Mouse (Mus musculus) ES-E14 (cell line): ENCODE results near the gene Nxf1. TPM values are rescaled to one million over a fixed set of nuclear protein-coding genes. Genes with fewer than 3 reads are reported as not detected.
"Not testable (repeated sequence)": the region's sequence is repeated elsewhere in the genome, so short reads cannot be mapped to it uniquely, and the experiment has no call there.

Source experiments
- DNase-seq: peaks from one replicate; pipeline ENCODE4 v3.0.0-alpha.2; 2013; ENCODE audit warnings: low read depth, low spot score
- H3K27ac ChIP-seq: 2 replicates; pipeline ENCODE4 v1.5.1; 2012; ENCODE audit warnings: low read depth, mild to moderate bottlenecking, low read length, moderate library complexity, mixed read lengths; ENCODE audit not compliant: poor library complexity, insufficient read depth, severe bottlenecking
- H3K36me3 ChIP-seq: 2 replicates; pipeline ENCODE4 v1.6.1; 2012; ENCODE audit warnings: mild to moderate bottlenecking, low read length, moderate library complexity, mixed read lengths; ENCODE audit not compliant: control insufficient read depth, poor library complexity, insufficient read depth, severe bottlenecking
- H3K4me1 ChIP-seq, 2 experiments: fragments of 150-350 bp in 1 of 2; sonication (generic) in 1 of 2; 2 replicates each; pipeline ENCODE4 v1.6.1; 2012; ENCODE audit warnings: low read length in 2 of 2, mild to moderate bottlenecking in 1 of 2, mixed read lengths in 1 of 2; ENCODE audit not compliant: control insufficient read depth in 2 of 2, insufficient read depth in 2 of 2, poor library complexity in 1 of 2
- H3K4me3 ChIP-seq, 2 experiments: fragments of 150-350 bp in 1 of 2; sonication (generic) in 1 of 2; 2 replicates each; pipeline ENCODE4 v1.5.1; 2012; ENCODE audit warnings: low read length in 2 of 2, low read depth in 1 of 2, mild to moderate bottlenecking in 1 of 2, mixed read lengths in 1 of 2; ENCODE audit not compliant: insufficient read depth in 1 of 2, poor library complexity in 1 of 2, severe bottlenecking in 1 of 2
- H3K9ac ChIP-seq: 2 replicates; pipeline ENCODE4 v1.6.1; 2012; ENCODE audit warnings: low read depth, mild to moderate bottlenecking, low read length, mixed read lengths; ENCODE audit not compliant: poor library complexity, insufficient read depth, severe bottlenecking
- H3K9me3 ChIP-seq: fragments of 150-350 bp; sonication (generic); 2 replicates; pipeline ENCODE4 v1.6.1; 2012; ENCODE audit warnings: low read depth, mild to moderate bottlenecking, low read length; ENCODE audit not compliant: control insufficient read depth, insufficient read depth
- CHD2 ChIP-seq: IDR thresholded peaks from 2 replicates; pipeline ENCODE4 v1.6.1; 2014; ENCODE audit warnings: mild to moderate bottlenecking, low read depth, low read length, inconsistent platforms
- HCFC1 ChIP-seq: IDR thresholded peaks from 2 replicates; pipeline ENCODE4 v1.6.1; 2012; ENCODE audit warnings: low read length, inconsistent platforms, borderline replicate concordance; ENCODE audit not compliant: insufficient read depth
- MAFK ChIP-seq: IDR thresholded peaks from 2 replicates; pipeline ENCODE4 v1.6.1; 2014; ENCODE audit warnings: mild to moderate bottlenecking, low read depth, low read length, inconsistent platforms; ENCODE audit not compliant: insufficient read depth
- ZC3H11A ChIP-seq: IDR thresholded peaks from 2 replicates; pipeline ENCODE4 v1.6.1; 2012; ENCODE audit warnings: low read depth, mild to moderate bottlenecking, inconsistent platforms, low read length, borderline replicate concordance
- ZNF384 ChIP-seq: IDR thresholded peaks from 2 replicates; pipeline ENCODE4 v1.6.1; 2012; ENCODE audit warnings: low read depth, low read length, inconsistent platforms
- in situ Hi-C, 2 experiments: fragments of 600-800 bp; cut with MboI; formaldehyde crosslinking; loops; one replicate each; pipeline ENCODE4 v1.15.1; 2025; ENCODE audit warnings: low sequenced_read_pairs in 2 of 2, inconsistent platforms in 1 of 2; ENCODE audit not compliant: unreplicated experiment in 2 of 2
- total RNA-seq: library from RNA; depleted of rRNA; stranded (reverse); fragments of 300-350 nt; gene quantifications from 2 replicates; pipeline ENCODE4 v1.2.3, GENCODE M21; 2012

Nxf1 gene
- total RNA-seq, 1 experiment = 101 TPM

DNA sequence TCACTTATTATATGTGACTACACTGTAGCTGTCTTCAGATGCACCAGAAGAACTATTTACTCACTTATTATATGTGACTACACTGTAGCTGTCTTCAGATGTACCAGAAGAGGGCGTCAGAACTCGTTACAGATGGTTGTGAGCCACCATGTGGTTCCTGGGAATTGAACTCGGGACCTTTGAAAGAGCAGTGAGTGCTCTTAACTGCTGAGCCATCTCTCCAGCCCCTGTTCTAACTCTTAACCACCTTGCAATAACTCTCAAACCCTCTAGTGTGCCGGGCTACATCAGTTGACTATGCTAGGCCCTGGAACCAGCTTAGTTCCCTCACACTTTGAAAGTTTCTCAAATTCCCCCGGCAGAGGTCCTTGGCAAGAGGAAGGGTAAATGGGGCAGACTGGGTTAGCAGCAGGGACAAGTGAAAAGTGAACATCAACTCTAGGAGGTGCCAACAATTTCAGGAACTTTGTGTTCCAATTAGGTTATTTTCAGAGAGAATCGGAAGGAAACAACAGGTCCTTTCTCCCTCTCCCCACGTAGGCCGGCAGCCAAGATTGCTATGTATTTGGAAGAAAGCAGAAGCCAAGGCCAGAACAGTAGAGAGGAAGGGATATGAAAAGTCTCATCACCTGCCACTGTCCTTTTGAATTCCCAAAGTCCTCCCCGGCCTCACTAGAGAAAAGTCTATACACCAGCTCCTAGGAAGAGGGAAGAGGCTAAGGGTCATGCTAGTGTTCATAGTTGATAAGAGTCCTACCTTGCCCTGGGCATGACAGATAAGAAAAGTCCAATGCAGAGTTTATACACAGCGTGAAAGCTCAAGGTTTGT is 42.0 kb upstream of the Nxf1 start:
- H3K9ac ChIP-seq = peak overlapping the region; percentile 61; the same call in 1 of the 2 replicates

DNA sequence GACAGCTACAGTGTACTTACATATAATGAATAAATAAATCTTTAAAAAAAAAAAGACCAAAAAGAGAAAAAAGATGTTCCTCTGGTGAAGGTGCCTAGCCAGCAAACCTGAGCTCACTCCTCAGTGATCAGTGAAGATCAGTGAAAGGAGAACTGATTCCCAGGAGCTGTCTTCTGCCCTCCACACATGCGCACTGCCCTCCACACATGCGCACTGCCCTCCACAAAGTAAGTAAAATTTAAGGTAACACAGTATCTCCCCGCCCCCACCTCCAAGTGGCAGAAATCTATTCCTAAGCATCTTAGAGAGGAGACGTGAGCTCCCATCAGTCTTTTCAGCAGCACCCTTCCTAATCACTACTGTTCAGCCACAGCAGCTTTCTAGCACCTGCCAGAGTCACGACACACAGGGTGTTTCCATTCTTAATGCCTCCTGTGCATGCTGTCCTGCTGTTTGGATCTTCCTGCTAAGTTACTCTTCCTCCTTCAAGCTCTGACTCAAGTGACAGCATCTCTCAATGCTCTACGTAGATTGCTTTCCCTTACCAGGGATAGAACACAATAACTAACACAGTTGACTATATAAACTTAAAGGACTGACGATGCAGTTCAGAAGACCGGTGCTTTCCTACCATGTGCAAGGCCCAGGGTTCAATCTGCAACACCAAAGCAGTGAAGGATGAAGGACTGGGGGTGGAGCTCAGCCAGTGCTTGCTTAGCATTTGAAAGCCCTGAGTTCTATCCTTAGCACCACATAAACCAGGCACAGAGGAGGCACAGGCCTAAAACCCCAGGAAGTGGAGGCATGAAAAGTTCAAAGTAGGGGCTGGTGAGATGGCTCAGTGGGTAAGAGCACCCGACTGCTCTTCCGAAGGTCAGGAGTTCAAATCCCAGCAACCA is 40.8 kb upstream of the Nxf1 start:
- in situ Hi-C loops = no loop called here
- peak overlapping the region; percentile 81 for H3K27ac ChIP-seq
- TF ChIP-seq CHD2 = no peak
- no peak for TF ChIP-seq MAFK
- TF ChIP-seq ZNF384 = no peak
- no peak for TF ChIP-seq ZC3H11A
- no peak for TF ChIP-seq HCFC1
- H3K4me3 ChIP-seq = peak overlapping the region in 1 of 2 experiments; percentile 49; a peak in 2 of 4 replicates
- H3K9ac ChIP-seq = peak overlapping the region; percentile 65; the same call in 1 of the 2 replicates
- H3K9me3 ChIP-seq = no peaks in the 10 kb centered on the region
- H3K36me3 ChIP-seq = peaks cover 12% of the 10 kb centered on the region
- no peak for DNase-seq
- H3K4me1 ChIP-seq = peaks cover 2 to 11% of the 10 kb centered on the region in 2 experiments; a peak in 2 of 4 replicates

More for the DNA sequence above, 42.0 kb upstream of the Nxf1 start:
- TF ChIP-seq HCFC1 (no peak), ZC3H11A (no peak), CHD2 (no peak), MAFK (no peak), ZNF384 (no peak)
- in situ Hi-C loops = no loop called here
- H3K4me3 ChIP-seq = peak overlapping the region in 1 of 2 experiments; percentile 46; a peak in 2 of 4 replicates
- H3K36me3 ChIP-seq = peaks cover 24% of the 10 kb centered on the region
- DNase-seq = no peak
- H3K27ac ChIP-seq = peak overlapping the region; percentile 25; the same call in 1 of the 2 replicates
- no peaks in the 10 kb centered on the region for H3K9me3 ChIP-seq
- H3K4me1 ChIP-seq = peaks cover 7 to 8% of the 10 kb centered on the region in 2 experiments; a peak in 2 of 4 replicates

DNA sequence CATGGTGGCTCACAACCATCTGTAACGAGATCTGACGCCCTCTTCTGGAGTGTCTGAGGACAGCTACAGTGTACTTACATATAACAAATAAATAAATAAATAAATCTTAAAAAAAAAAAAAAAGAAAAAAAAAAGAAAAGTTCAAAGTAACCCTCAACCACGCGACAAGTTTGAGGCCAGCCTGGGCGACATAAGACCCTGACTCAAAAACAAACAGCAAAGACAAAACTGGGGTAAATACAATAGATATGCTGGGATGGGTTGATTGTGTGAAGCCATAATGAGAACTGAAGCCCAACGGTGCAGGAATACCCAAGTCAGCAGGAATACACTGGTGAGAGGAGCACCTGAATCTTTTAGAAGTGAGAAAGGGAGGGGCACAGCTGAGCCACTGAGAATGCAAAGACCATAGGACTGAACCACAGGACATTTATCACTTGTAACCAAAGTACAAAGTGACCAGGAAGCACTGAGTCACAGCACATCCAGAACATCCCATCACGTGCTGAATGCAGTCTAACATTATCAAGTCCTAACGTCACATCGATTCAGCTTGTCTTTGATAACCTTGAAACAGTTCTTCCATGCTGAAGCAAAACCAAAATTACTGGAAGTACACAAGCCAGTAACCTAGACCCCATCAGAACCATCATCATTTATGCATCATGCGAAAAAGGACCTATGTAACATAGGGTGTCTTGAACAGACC is 40.0 kb upstream of the Nxf1 start:
- no peak for DNase-seq
- peaks cover 0 to 8% of the 10 kb centered on the region in 2 experiments; a peak in 2 of 4 replicates for H3K4me1 ChIP-seq
- in situ Hi-C loops = no loop called here
- no peak overlapping the region for H3K4me3 ChIP-seq
- H3K36me3 ChIP-seq = peaks cover 6% of the 10 kb centered on the region
- H3K27ac ChIP-seq = peak overlapping the region; percentile 53; the same call in 1 of the 2 replicates
- no peak overlapping the region; the same call in 1 of the 2 replicates for H3K9ac ChIP-seq
- TF ChIP-seq HCFC1 (no peak), ZNF384 (peak; percentile 84), MAFK (no peak)
- H3K9me3 ChIP-seq = no peaks in the 10 kb centered on the region

DNA sequence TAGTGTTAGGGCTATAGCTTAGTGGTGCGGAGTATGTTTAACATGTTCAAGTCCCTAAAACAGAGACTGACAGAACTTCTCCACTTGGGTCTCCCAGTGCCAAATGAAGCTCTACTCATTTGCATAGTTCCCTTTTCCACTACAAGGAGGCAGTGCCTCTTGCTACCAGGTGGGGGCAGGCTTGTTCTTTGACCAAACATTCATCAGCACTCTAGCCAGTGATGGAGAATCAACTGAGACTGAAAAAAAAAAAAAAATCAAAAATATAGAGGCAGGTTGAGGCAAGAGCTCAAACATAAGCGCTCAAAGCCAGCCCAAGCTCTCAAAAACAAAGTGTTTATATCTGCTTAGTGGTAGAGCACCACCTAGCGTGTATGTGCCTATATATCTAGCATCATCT is 38.5 kb upstream of the Nxf1 start:
- in situ Hi-C loops = no loop called here
- TF ChIP-seq ZNF384 (peak; percentile 88), CHD2 (no peak)
- no peaks in the 10 kb centered on the region for H3K9me3 ChIP-seq

DNA sequence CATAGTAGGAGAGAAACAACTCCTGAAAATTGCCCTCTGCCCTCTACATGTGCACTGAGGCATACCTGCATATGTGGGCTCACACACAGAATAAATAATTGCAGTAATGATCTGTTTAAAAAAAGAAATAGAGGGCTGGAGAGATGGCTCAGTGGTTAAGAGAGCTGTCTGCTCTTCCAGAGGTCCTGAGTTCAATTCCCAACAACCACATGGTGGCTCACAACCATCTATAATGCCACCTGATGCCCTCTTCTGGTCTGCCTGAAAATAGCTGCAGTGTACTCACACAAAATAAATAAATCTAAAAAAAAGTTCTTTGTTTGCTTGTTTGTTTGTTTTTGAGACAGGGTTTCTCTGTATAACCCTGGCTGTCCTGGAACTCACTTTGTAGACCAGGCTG is 37.8 kb upstream of the Nxf1 start:
- H3K36me3 ChIP-seq, H3K4me3 ChIP-seq, DNase-seq, H3K27ac ChIP-seq, H3K4me1 ChIP-seq, in situ Hi-C loops, H3K9ac ChIP-seq, H3K9me3 ChIP-seq: not testable (repeated sequence)

More for the DNA sequence above, 38.5 kb upstream of the Nxf1 start:
- H3K36me3 ChIP-seq = no peaks in the 10 kb centered on the region
- H3K4me1 ChIP-seq = peaks cover 0 to 8% of the 10 kb centered on the region in 2 experiments; a peak in 2 of 4 replicates
- H3K9ac ChIP-seq = no peak overlapping the region
- no peak overlapping the region for H3K4me3 ChIP-seq
- no peak overlapping the region for H3K27ac ChIP-seq
- no peak for DNase-seq
